Mouse (Mus musculus): ENCODE results near the gene Cbln1.

GRCm38 (mm10) chr8:87451737-87452136 lies 20.7 kb downstream of the Cbln1 start:
- TF ChIP-seq POLR2A (IDR thresholded peaks at IDR 0.05; ENCODE audit: insufficient read length, low read depth) (no peak), E2F4 (IDR thresholded peaks at IDR 0.05; ENCODE audit: insufficient read depth) (no peak), USF1 (IDR thresholded peaks at IDR 0.05; ENCODE audit: low read depth) (no peak), MYOD1 (IDR thresholded peaks at IDR 0.05; ENCODE audit: control insufficient read depth in 1 of 3, insufficient read length in 2 of 3, low read depth in 2 of 3) (no peak), MAX (IDR thresholded peaks at IDR 0.05; ENCODE audit: low read depth) (no peak), CEBPB (IDR thresholded peaks at IDR 0.05; ENCODE audit: insufficient read depth, poor library complexity, severe bottlenecking) (no peak), REST (IDR thresholded peaks at IDR 0.05; ENCODE audit: insufficient read depth, insufficient read length) (no peak)
